Mouse (Mus musculus): ENCODE results near the gene C2cd3. TPM values are rescaled to one million over a fixed set of nuclear protein-coding genes. Genes with fewer than 3 reads are reported as not detected.

Gene C2cd3
- polyA plus RNA-seq, 1 experiment: 18.0 TPM

GRCm38 (mm10) chr7:100356324-100356723, 15.7 kb upstream of the C2cd3 start:
- no peak overlapping the region for H3K27ac ChIP-seq (ENCODE audit: insufficient read depth, low read length)
- H3K4me1 ChIP-seq (ENCODE audit: control insufficient read depth, insufficient read depth, low read length): no peaks in the 10 kb centered on the region
- DNase-seq: no peak
- TF ChIP-seq POLR2A (IDR thresholded peaks at IDR 0.05; ENCODE audit: borderline replicate concordance, insufficient read depth, low read length) (no peak), CTCF (IDR thresholded peaks at IDR 0.05; ENCODE audit: borderline replicate concordance, insufficient read depth, low read depth, low read length) (no peak)
- H3K27me3 ChIP-seq (ENCODE audit: control insufficient read depth, insufficient read depth, low read length): no peaks in the 10 kb centered on the region
- WGBS: 78% methylated on average over 5 of the region's 5 CpGs
- no peak overlapping the region for H3K4me3 ChIP-seq (replicated peaks; ENCODE audit: insufficient read depth, low read depth, low read length)

GRCm38 (mm10) chr7:100356768-100357167, 15.3 kb upstream of the C2cd3 start:
- TF ChIP-seq POLR2A (IDR thresholded peaks at IDR 0.05; ENCODE audit: borderline replicate concordance, insufficient read depth, low read length) (no peak), CTCF (IDR thresholded peaks at IDR 0.05; ENCODE audit: borderline replicate concordance, insufficient read depth, low read depth, low read length) (no peak)
- H3K4me3 ChIP-seq (replicated peaks; ENCODE audit: insufficient read depth, low read depth, low read length): no peak overlapping the region
- no peaks in the 10 kb centered on the region for H3K27me3 ChIP-seq (ENCODE audit: control insufficient read depth, insufficient read depth, low read length)
- no peak overlapping the region for H3K27ac ChIP-seq (ENCODE audit: insufficient read depth, low read length)
- H3K4me1 ChIP-seq (ENCODE audit: control insufficient read depth, insufficient read depth, low read length): no peaks in the 10 kb centered on the region
- DNase-seq: no peak
- 82% methylated on average over 1 of the region's 1 CpGs for WGBS

- Histone ChIP-seq H3K4me1 (ENCODE audit: control insufficient read depth, insufficient read depth, low read length) (no peaks in the 10 kb centered on the region), H3K27me3 (ENCODE audit: control insufficient read depth, insufficient read depth, low read length) (no peaks in the 10 kb centered on the region), H3K27ac (ENCODE audit: insufficient read depth, low read length) (no peak overlapping the region), H3K4me3 (replicated peaks; ENCODE audit: insufficient read depth, low read depth, low read length) (no peak overlapping the region)
- no peak for DNase-seq
- TF ChIP-seq POLR2A (IDR thresholded peaks at IDR 0.05; ENCODE audit: borderline replicate concordance, insufficient read depth, low read length): no peak
- no peak for TF ChIP-seq CTCF (IDR thresholded peaks at IDR 0.05; ENCODE audit: borderline replicate concordance, insufficient read depth, low read depth, low read length)
Observed at GRCm38 (mm10) chr7:100357856-100358255, 14.2 kb upstream of the C2cd3 start.

- no peaks in the 10 kb centered on the region for H3K27me3 ChIP-seq (ENCODE audit: control insufficient read depth, insufficient read depth, low read length)
- no peak for TF ChIP-seq CTCF (IDR thresholded peaks at IDR 0.05; ENCODE audit: borderline replicate concordance, insufficient read depth, low read depth, low read length)
- TF ChIP-seq POLR2A (IDR thresholded peaks at IDR 0.05; ENCODE audit: borderline replicate concordance, insufficient read depth, low read length): no peak
- H3K4me1 ChIP-seq (ENCODE audit: control insufficient read depth, insufficient read depth, low read length): peaks cover 3% of the 10 kb centered on the region; the same call in 1 of the 2 replicates
- WGBS: 89% methylated on average over 2 of the region's 2 CpGs
- no peak overlapping the region for H3K27ac ChIP-seq (ENCODE audit: insufficient read depth, low read length)
- H3K4me3 ChIP-seq (replicated peaks; ENCODE audit: insufficient read depth, low read depth, low read length): no peak overlapping the region
- no peak for DNase-seq
Observed at GRCm38 (mm10) chr7:100363162-100363561, 8.9 kb upstream of the C2cd3 start.

- no peak for TF ChIP-seq CTCF (IDR thresholded peaks at IDR 0.05; ENCODE audit: borderline replicate concordance, insufficient read depth, low read depth, low read length)
- TF ChIP-seq POLR2A (IDR thresholded peaks at IDR 0.05; ENCODE audit: borderline replicate concordance, insufficient read depth, low read length): no peak
- H3K27me3 ChIP-seq (ENCODE audit: control insufficient read depth, insufficient read depth, low read length): no peaks in the 10 kb centered on the region
- DNase-seq: no peak
- H3K27ac ChIP-seq (ENCODE audit: insufficient read depth, low read length): no peak overlapping the region
- 67% methylated on average over 6 of the region's 6 CpGs for WGBS
- peaks cover 5% of the 10 kb centered on the region for H3K4me1 ChIP-seq (ENCODE audit: control insufficient read depth, insufficient read depth, low read length)
- H3K4me3 ChIP-seq (replicated peaks; ENCODE audit: insufficient read depth, low read depth, low read length): no peak overlapping the region
Observed at GRCm38 (mm10) chr7:100364888-100365287, 7.1 kb upstream of the C2cd3 start.

- no peaks in the 10 kb centered on the region for H3K27me3 ChIP-seq (ENCODE audit: control insufficient read depth, insufficient read depth, low read length)
- TF ChIP-seq CTCF (IDR thresholded peaks at IDR 0.05; ENCODE audit: borderline replicate concordance, insufficient read depth, low read depth, low read length) (no peak), POLR2A (IDR thresholded peaks at IDR 0.05; ENCODE audit: borderline replicate concordance, insufficient read depth, low read length) (no peak)
- H3K4me1 ChIP-seq (ENCODE audit: control insufficient read depth, insufficient read depth, low read length): peaks cover 3% of the 10 kb centered on the region; the same call in 1 of the 2 replicates
- H3K4me3 ChIP-seq (replicated peaks; ENCODE audit: insufficient read depth, low read depth, low read length): peak overlapping the region; percentile 70
- peak overlapping the region; percentile 9; the same call in 1 of the 2 replicates for H3K27ac ChIP-seq (ENCODE audit: insufficient read depth, low read length)
- 7% methylated on average over 17 of the region's 17 CpGs for WGBS
- DNase-seq: no peak
Observed at GRCm38 (mm10) chr7:100372452-100372980, 483 bp downstream of the C2cd3 start.

- no peak overlapping the region for H3K4me3 ChIP-seq (replicated peaks; ENCODE audit: insufficient read depth, low read depth, low read length)
- H3K27me3 ChIP-seq (ENCODE audit: control insufficient read depth, insufficient read depth, low read length): no peaks in the 10 kb centered on the region
- no peak overlapping the region for H3K27ac ChIP-seq (ENCODE audit: insufficient read depth, low read length)
- no peak for TF ChIP-seq POLR2A (IDR thresholded peaks at IDR 0.05; ENCODE audit: borderline replicate concordance, insufficient read depth, low read length)
- 83% methylated on average over 2 of the region's 2 CpGs for WGBS
- H3K4me1 ChIP-seq (ENCODE audit: control insufficient read depth, insufficient read depth, low read length): no peaks in the 10 kb centered on the region
- no peak for DNase-seq
Observed at GRCm38 (mm10) chr7:100378257-100378656, 6.2 kb downstream of the C2cd3 start.

GRCm38 (mm10) chr7:100381161-100381560, 9.1 kb downstream of the C2cd3 start:
- Histone ChIP-seq H3K4me3 (replicated peaks; ENCODE audit: insufficient read depth, low read depth, low read length) (no peak overlapping the region), H3K4me1 (ENCODE audit: control insufficient read depth, insufficient read depth, low read length) (no peaks in the 10 kb centered on the region), H3K27ac (ENCODE audit: insufficient read depth, low read length) (no peak overlapping the region), H3K27me3 (ENCODE audit: control insufficient read depth, insufficient read depth, low read length) (no peaks in the 10 kb centered on the region)
- TF ChIP-seq CTCF (IDR thresholded peaks at IDR 0.05; ENCODE audit: borderline replicate concordance, insufficient read depth, low read depth, low read length): no peak
- no peak for TF ChIP-seq POLR2A (IDR thresholded peaks at IDR 0.05; ENCODE audit: borderline replicate concordance, insufficient read depth, low read length)
- no peak for DNase-seq
